Mouse (Mus musculus) kidney, postnatal 0 days (tissue): ENCODE data around the gene Grip1. TPM values are rescaled to one million over a fixed set of nuclear protein-coding genes. Genes with fewer than 3 reads are reported as not detected.

Experiments
- ATAC-seq: fragments of 200-750 bp; cut with Nextera tagmentation; replicated peaks from 2 replicates; pipeline ENCODE4 v1.8.0; 2017; ENCODE audit warnings: low read depth, moderate number of reproducible peaks, moderate TSS enrichment, moderate library complexity; ENCODE audit not compliant: low FRiP score
- DNase-seq: peaks from one replicate; pipeline ENCODE4 v3.0.0-alpha.2; 2016; ENCODE audit warnings: low spot score
- H3K27ac ChIP-seq: fragments of 300-500 bp; sonication (generic); 2 replicates; pipeline ENCODE4 v1.5.1; 2014; ENCODE audit warnings: mild to moderate bottlenecking
- H3K27me3 ChIP-seq: fragments of 300-500 bp; sonication (generic); 2 replicates; pipeline ENCODE4 v1.6.1; 2014; ENCODE audit warnings: low read length, mixed read lengths; ENCODE audit not compliant: insufficient read depth
- H3K36me3 ChIP-seq: fragments of 300-500 bp; sonication (generic); 2 replicates; pipeline ENCODE4 v1.6.1; 2014; ENCODE audit warnings: low read length, mixed read lengths; ENCODE audit not compliant: insufficient read depth
- H3K4me1 ChIP-seq: fragments of 300-500 bp; sonication (generic); replicated peaks from 2 replicates; pipeline ENCODE4 v1.6.1; 2014; ENCODE audit warnings: antibody characterized with exemption, low read length, mixed read lengths; ENCODE audit not compliant: insufficient read depth
- H3K4me2 ChIP-seq: fragments of 300-500 bp; sonication (generic); 2 replicates; pipeline ENCODE4 v1.6.1; 2014; ENCODE audit warnings: mild to moderate bottlenecking, low read length, moderate library complexity, mixed read lengths
- H3K4me3 ChIP-seq: fragments of 300-500 bp; sonication (generic); replicated peaks from 2 replicates; pipeline ENCODE4 v1.5.1; 2014; ENCODE audit warnings: low read depth, low read length
- H3K9ac ChIP-seq: fragments of 300-500 bp; sonication (generic); 2 replicates; pipeline ENCODE4 v1.6.1; 2014; ENCODE audit warnings: low read depth, low read length
- H3K9me3 ChIP-seq: fragments of 300-500 bp; sonication (generic); replicated peaks from 2 replicates; pipeline ENCODE4 v1.6.1; 2016; ENCODE audit warnings: low read length, inconsistent platforms, mixed read lengths
- CTCF ChIP-seq: IDR thresholded peaks from 2 replicates; pipeline ENCODE4 v1.5.1; 2016; ENCODE audit warnings: antibody characterized with exemption, low read depth, mild to moderate bottlenecking, moderate library complexity
- WGBS: fragments of 180-500 bp; shearing (Covaris S2); extraction: QIAGEN DNeasy Blood & Tissue Kit; methylation state at CpG from one replicate; pipeline ENCODE4 v1.1.7; 2014; 5-methylcytosine and 5-hydroxymethylcytosine counted together
- polyA plus RNA-seq: library from polyadenylated mRNA; unstranded; fragments of >200 nt; fragmentation: Nextera tagmentation; extraction: Ambion mirVana; gene quantifications from 2 replicates; pipeline ENCODE4 v1.2.1, GENCODE M21; 2015

Grip1 gene
- polyA plus RNA-seq, 1 experiment from 2014 or later = 3.1 TPM

- 2% methylated on average over 16 of the region's 16 CpGs for WGBS
- DNase-seq (peak; percentile 60), ATAC-seq (peak; percentile 43; the same call in 1 of the 2 replicates)
- H3K9me3 ChIP-seq = no peaks in the 10 kb centered on the region
- H3K4me3 ChIP-seq = peak overlapping the region; percentile 21
- H3K27ac ChIP-seq = no peak overlapping the region
- TF ChIP-seq CTCF = no peak
- H3K4me2 ChIP-seq = peak overlapping the region; percentile 49
- no peaks in the 10 kb centered on the region for H3K36me3 ChIP-seq
- 0 out of 2 replicates have a peak, but pooled peaks cover 6% of the 10 kb centered on the region for H3K4me1 ChIP-seq
- no peak overlapping the region for H3K9ac ChIP-seq
- H3K27me3 ChIP-seq = no peaks in the 10 kb centered on the region
Measured at GRCm38 (mm10) chr10:119691358-119692083, 237.9 kb downstream of the Grip1 start.

GRCm38 (mm10) chr10:119692284-119692890 lies 238.8 kb downstream of the Grip1 start:
- H3K27me3 ChIP-seq = no peaks in the 10 kb centered on the region
- 0 out of 2 replicates have a peak, but pooled peaks cover 6% of the 10 kb centered on the region for H3K4me1 ChIP-seq
- H3K9ac ChIP-seq = no peak overlapping the region
- H3K4me3 ChIP-seq = peak overlapping the region; percentile 21
- 1% methylated on average over 26 of the region's 26 CpGs for WGBS
- no peak overlapping the region for H3K27ac ChIP-seq
- H3K9me3 ChIP-seq = no peaks in the 10 kb centered on the region
- no peaks in the 10 kb centered on the region for H3K36me3 ChIP-seq
- peak; percentile 46 for DNase-seq
- ATAC-seq = no peak
- peak overlapping the region; percentile 49 for H3K4me2 ChIP-seq
- TF ChIP-seq CTCF = no peak

GRCm38 (mm10) chr10:119693400-119693799 lies 239.8 kb downstream of the Grip1 start:
- Histone ChIP-seq H3K9ac (no peak overlapping the region), H3K27me3 (no peaks in the 10 kb centered on the region), H3K4me3 (no peak overlapping the region), H3K36me3 (no peaks in the 10 kb centered on the region), H3K9me3 (no peaks in the 10 kb centered on the region), H3K27ac (no peak overlapping the region), H3K4me1 (0 out of 2 replicates have a peak, but pooled peaks cover 6% of the 10 kb centered on the region), H3K4me2 (no peak overlapping the region)
- TF ChIP-seq CTCF = no peak
- DNase-seq (no peak), ATAC-seq (no peak)
- WGBS = 57% methylated on average over 5 of the region's 5 CpGs

GRCm38 (mm10) chr10:119697257-119697798 lies 243.7 kb downstream of the Grip1 start:
- 47% methylated on average over 9 of the region's 9 CpGs for WGBS
- no peaks in the 10 kb centered on the region for H3K9me3 ChIP-seq
- H3K27ac ChIP-seq = no peak overlapping the region
- no peak for TF ChIP-seq CTCF
- no peaks in the 10 kb centered on the region for H3K4me1 ChIP-seq
- H3K4me3 ChIP-seq = no peak overlapping the region
- no peak for ATAC-seq
- H3K9ac ChIP-seq = no peak overlapping the region
- no peaks in the 10 kb centered on the region for H3K36me3 ChIP-seq
- DNase-seq = peak; percentile 14
- H3K27me3 ChIP-seq = no peaks in the 10 kb centered on the region
- H3K4me2 ChIP-seq = no peak overlapping the region

GRCm38 (mm10) chr10:119705348-119705747 lies 251.7 kb downstream of the Grip1 start:
- Histone ChIP-seq H3K4me2 (no peak overlapping the region), H3K27ac (no peak overlapping the region), H3K9me3 (no peaks in the 10 kb centered on the region), H3K27me3 (no peaks in the 10 kb centered on the region), H3K9ac (no peak overlapping the region), H3K36me3 (no peaks in the 10 kb centered on the region), H3K4me1 (no peaks in the 10 kb centered on the region), H3K4me3 (no peak overlapping the region)
- WGBS = 55% methylated on average over 4 of the region's 4 CpGs
- no peak for ATAC-seq
- peak; percentile 57 for DNase-seq
- no peak for TF ChIP-seq CTCF

- Histone ChIP-seq H3K4me2 (no peak overlapping the region), H3K9me3 (no peaks in the 10 kb centered on the region), H3K27me3 (no peaks in the 10 kb centered on the region), H3K9ac (no peak overlapping the region), H3K36me3 (no peaks in the 10 kb centered on the region), H3K4me1 (no peaks in the 10 kb centered on the region), H3K27ac (no peak overlapping the region), H3K4me3 (no peak overlapping the region)
- ATAC-seq (no peak), DNase-seq (no peak)
- TF ChIP-seq CTCF = no peak
- WGBS = 77% methylated on average over 4 of the region's 4 CpGs
Measured at GRCm38 (mm10) chr10:119706281-119706680, 252.7 kb downstream of the Grip1 start.
